Mouse (Mus musculus): ENCODE data around the gene Arhgap45. TPM values are rescaled to one million over a fixed set of nuclear protein-coding genes. Genes with fewer than 3 reads are reported as not detected.

The Arhgap45 gene
- polyA plus RNA-seq, 1 experiment = 1.6 TPM

DNA sequence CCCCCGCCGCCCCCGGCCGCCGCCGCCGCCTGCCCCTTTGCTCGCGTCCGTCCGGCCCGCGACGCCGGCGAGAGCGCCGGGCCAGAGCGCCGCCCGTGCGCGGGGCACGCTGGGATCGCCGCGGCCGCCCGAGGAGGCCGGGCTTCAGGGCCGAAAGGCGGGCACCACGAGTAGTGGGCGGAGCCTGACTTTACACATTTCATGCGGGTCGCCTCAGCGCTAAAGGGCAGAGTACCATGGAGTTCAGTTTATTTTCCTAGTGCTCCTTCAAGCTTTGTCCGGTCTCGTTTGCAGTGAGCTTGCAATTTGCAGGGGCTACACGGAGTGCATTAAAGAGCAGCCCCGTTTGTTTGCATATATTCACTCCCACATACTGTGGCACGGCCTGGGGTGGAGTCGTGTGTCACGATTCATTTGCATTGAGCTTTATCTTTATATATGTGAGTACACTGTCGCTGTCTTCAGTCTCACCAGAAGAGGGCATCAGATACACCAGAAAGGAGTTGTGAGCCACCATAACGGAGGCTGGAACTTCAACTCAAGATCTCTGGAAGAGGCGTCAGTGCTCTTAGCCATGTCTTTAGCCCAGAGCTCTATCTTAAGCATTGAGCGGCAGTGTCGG is 32.1 kb upstream of the Arhgap45 start, which contains the start of gene Tmem259:
TSS of gene Tmem259 (minus strand) at position 136 of the 622 bp plus-strand sequence.
- Histone ChIP-seq H3K79me2 (ENCODE audit: control insufficient read depth, insufficient read depth) (peaks cover 59% of the 10 kb centered on the region), H3K27me3 (ENCODE audit: control insufficient read depth, insufficient read depth, insufficient read length) (no peaks in the 10 kb centered on the region), H3ac (ENCODE audit: control insufficient read depth, insufficient read length, low read depth) (peak within 1 kb of the TSS; percentile 89), H3K4me3 (ENCODE audit: insufficient read depth, poor library complexity, severe bottlenecking) (peak within 1 kb of the TSS; percentile 96), H3K79me3 (ENCODE audit: low read depth) (peaks cover 47% of the 10 kb centered on the region), H3K36me3 (ENCODE audit: control insufficient read depth, insufficient read depth) (peaks cover 11% of the 10 kb centered on the region)
- TF ChIP-seq CTCF (IDR thresholded peaks at IDR 0.05; ENCODE audit: control insufficient read depth, insufficient read depth, insufficient read length) (no peak), MAX (IDR thresholded peaks at IDR 0.05) (peak; percentile 13)

GRCm38 (mm10) chr10:79984871-79985270 is 31.6 kb upstream of the Arhgap45 start:
- H3K36me3 ChIP-seq (ENCODE audit: control insufficient read depth, insufficient read depth) = peaks cover 9% of the 10 kb centered on the region
- peak overlapping the region; percentile 96 for H3K4me3 ChIP-seq (ENCODE audit: insufficient read depth, poor library complexity, severe bottlenecking)
- peak overlapping the region; percentile 6 for H3ac ChIP-seq (ENCODE audit: control insufficient read depth, insufficient read length, low read depth)
- no peak for TF ChIP-seq USF1 (IDR thresholded peaks at IDR 0.05; ENCODE audit: low read depth)
- no peak for TF ChIP-seq MYOD1 (IDR thresholded peaks at IDR 0.05; ENCODE audit: control insufficient read depth, insufficient read length, low read depth)
- peak; percentile 60 for TF ChIP-seq MAX (IDR thresholded peaks at IDR 0.05)
- TF ChIP-seq CEBPB (IDR thresholded peaks at IDR 0.05; ENCODE audit: low read depth) = peak; percentile 36
- no peak for TF ChIP-seq CTCF (IDR thresholded peaks at IDR 0.05; ENCODE audit: control insufficient read depth, insufficient read depth, insufficient read length)
- TF ChIP-seq MYOG (IDR thresholded peaks at IDR 0.05; ENCODE audit: control insufficient read depth, extremely low read depth, insufficient read length) = no peak
- H3K79me2 ChIP-seq (ENCODE audit: control insufficient read depth, insufficient read depth) = peaks cover 59% of the 10 kb centered on the region
- H3K79me3 ChIP-seq (ENCODE audit: low read depth) = peaks cover 50% of the 10 kb centered on the region
- no peaks in the 10 kb centered on the region for H3K27me3 ChIP-seq (ENCODE audit: control insufficient read depth, insufficient read depth, insufficient read length)

DNA sequence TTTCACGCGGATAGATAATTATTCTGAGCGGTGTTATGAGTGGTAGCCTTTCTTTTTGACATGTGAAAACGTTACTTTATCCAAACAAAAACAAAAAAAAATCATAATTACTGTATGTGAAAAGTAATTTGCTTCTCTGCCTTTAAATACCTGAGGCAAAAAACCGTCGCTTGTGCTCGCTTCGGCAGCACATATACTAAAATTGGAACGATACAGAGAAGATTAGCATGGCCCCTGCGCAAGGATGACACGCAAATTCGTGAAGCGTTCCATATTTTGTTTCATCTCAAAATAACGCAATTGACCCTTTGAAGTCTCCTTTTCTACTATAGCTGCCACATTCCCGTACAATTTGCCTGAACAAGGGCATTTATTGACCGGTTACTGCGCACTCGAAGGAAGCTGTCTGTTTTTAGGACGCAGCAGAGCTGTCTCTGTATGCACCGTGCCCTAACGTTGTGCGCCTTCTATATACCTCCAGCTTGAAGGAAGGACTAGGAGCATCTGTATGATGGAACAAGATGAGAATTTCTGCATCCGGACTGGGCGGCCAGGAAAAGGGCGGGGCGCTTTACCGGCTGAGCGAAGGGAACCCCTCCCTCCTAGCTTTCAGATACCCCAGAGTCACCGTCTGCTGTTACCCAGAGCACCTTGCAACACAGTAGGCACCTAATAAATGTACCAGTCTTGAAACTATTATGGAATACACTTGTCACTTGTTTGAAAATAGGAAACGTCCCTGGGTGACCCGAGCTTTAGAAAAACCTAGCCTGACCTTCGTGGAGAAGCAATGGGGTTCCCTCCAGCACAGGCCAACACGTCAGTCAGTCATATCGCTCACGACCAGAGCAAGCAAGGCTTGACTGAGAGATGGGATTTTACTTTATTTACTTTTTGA is 30.9 kb upstream of the Arhgap45 start:
- H3K4me3 ChIP-seq (ENCODE audit: insufficient read depth, poor library complexity, severe bottlenecking) = peak overlapping the region; percentile 96
- H3K27me3 ChIP-seq (ENCODE audit: control insufficient read depth, insufficient read depth, insufficient read length) = no peaks in the 10 kb centered on the region
- peaks cover 48% of the 10 kb centered on the region for H3K79me3 ChIP-seq (ENCODE audit: low read depth)
- TF ChIP-seq MYOD1 (IDR thresholded peaks at IDR 0.05; ENCODE audit: control insufficient read depth, insufficient read length, low read depth) = no peak
- no peak for TF ChIP-seq MYOG (IDR thresholded peaks at IDR 0.05; ENCODE audit: control insufficient read depth, extremely low read depth, insufficient read length)
- TF ChIP-seq CEBPB (IDR thresholded peaks at IDR 0.05; ENCODE audit: low read depth) = no peak
- no peak for TF ChIP-seq FOSL1 (IDR thresholded peaks at IDR 0.05; ENCODE audit: insufficient read depth, low read length, poor library complexity, severe bottlenecking)
- TF ChIP-seq MAX (IDR thresholded peaks at IDR 0.05) = no peak
- TF ChIP-seq USF1 (IDR thresholded peaks at IDR 0.05; ENCODE audit: low read depth) = no peak
- TF ChIP-seq CTCF (IDR thresholded peaks at IDR 0.05; ENCODE audit: control insufficient read depth, insufficient read depth, insufficient read length) = no peak
- peaks cover 59% of the 10 kb centered on the region for H3K79me2 ChIP-seq (ENCODE audit: control insufficient read depth, insufficient read depth)
- peaks cover 5% of the 10 kb centered on the region for H3K36me3 ChIP-seq (ENCODE audit: control insufficient read depth, insufficient read depth)
- peak overlapping the region; percentile 19 for H3ac ChIP-seq (ENCODE audit: control insufficient read depth, insufficient read length, low read depth)

DNA sequence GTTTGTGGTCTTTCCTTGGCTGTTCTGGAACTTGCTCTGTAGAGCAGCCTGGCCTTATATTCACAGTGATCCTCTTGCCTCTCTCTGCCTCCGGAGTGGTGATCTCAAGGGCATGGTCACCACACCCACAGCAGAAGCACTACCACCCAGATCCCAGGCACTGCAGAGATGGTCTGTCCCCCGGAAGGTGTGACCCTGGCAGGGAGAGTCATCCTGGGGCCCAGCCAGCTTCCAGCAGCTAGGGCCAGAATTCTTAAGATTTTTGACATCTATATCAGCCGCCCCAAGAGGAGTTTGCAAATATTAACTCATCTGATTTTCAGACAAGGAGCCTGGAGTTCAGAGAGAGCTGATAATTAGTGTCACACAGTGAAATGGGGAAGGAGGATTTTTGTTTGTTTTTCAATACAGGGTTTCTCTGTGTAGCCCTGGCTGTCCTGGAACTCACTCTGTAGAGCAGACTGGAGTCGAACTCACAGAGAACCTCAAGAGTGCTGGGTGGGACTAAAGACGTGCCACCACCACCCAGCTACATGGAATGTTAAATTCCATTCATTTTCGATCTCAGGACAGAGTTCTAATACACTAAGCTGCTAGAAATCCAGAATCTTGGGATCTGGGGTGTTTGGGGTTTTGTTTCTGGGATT is 30.1 kb upstream of the Arhgap45 start:
- TF ChIP-seq CTCF (IDR thresholded peaks at IDR 0.05; ENCODE audit: control insufficient read depth, insufficient read depth, insufficient read length) = no peak
- TF ChIP-seq CEBPB (IDR thresholded peaks at IDR 0.05; ENCODE audit: low read depth) = no peak
- TF ChIP-seq MYOG (IDR thresholded peaks at IDR 0.05; ENCODE audit: control insufficient read depth, extremely low read depth, insufficient read length) = no peak
- TF ChIP-seq USF1 (IDR thresholded peaks at IDR 0.05; ENCODE audit: low read depth) = no peak
- no peak for TF ChIP-seq MYOD1 (IDR thresholded peaks at IDR 0.05; ENCODE audit: control insufficient read depth, insufficient read length, low read depth)
- TF ChIP-seq FOSL1 (IDR thresholded peaks at IDR 0.05; ENCODE audit: insufficient read depth, low read length, poor library complexity, severe bottlenecking) = no peak
- TF ChIP-seq MAX (IDR thresholded peaks at IDR 0.05) = no peak
- H3K27me3 ChIP-seq (ENCODE audit: control insufficient read depth, insufficient read depth, insufficient read length) = no peaks in the 10 kb centered on the region

DNA sequence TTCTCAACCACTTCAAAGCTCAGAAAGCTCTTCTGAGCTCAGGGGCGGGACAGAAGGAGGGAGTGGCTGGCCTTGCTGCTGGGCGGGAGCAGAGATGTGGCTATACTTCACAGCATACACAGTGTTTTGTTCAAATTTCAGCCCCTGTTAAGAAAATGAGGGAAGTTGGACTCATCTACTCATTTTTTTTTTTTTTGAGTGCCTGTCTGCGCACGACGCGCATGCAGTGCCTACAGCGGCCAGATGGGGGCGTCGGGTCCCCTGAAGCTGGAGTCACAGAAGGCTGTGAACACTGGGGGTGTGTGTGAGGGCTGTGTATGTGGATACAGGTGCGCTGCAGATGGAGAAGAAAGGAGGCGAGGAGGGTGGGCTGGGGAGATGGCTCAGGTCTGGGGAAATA is 29.5 kb upstream of the Arhgap45 start:
- no peaks in the 10 kb centered on the region for H3K27me3 ChIP-seq (ENCODE audit: control insufficient read depth, insufficient read depth, insufficient read length)
- peaks cover 14% of the 10 kb centered on the region for H3K36me3 ChIP-seq (ENCODE audit: control insufficient read depth, insufficient read depth)
- H3K79me3 ChIP-seq (ENCODE audit: low read depth) = peaks cover 49% of the 10 kb centered on the region
- H3ac ChIP-seq (ENCODE audit: control insufficient read depth, insufficient read length, low read depth) = peak overlapping the region; percentile 25
- H3K4me3 ChIP-seq (ENCODE audit: insufficient read depth, poor library complexity, severe bottlenecking) = no peak overlapping the region
- TF ChIP-seq CTCF (IDR thresholded peaks at IDR 0.05; ENCODE audit: control insufficient read depth, insufficient read depth, insufficient read length) = peak; percentile 69
- no peak for TF ChIP-seq FOSL1 (IDR thresholded peaks at IDR 0.05; ENCODE audit: insufficient read depth, low read length, poor library complexity, severe bottlenecking)
- peak; percentile 57 for TF ChIP-seq MAX (IDR thresholded peaks at IDR 0.05)
- peaks cover 59% of the 10 kb centered on the region for H3K79me2 ChIP-seq (ENCODE audit: control insufficient read depth, insufficient read depth)

More for the DNA sequence above, 30.1 kb upstream of the Arhgap45 start:
- Histone ChIP-seq H3K36me3 (ENCODE audit: control insufficient read depth, insufficient read depth) (peaks cover 8% of the 10 kb centered on the region), H3K79me3 (ENCODE audit: low read depth) (peaks cover 49% of the 10 kb centered on the region), H3ac (ENCODE audit: control insufficient read depth, insufficient read length, low read depth) (peak overlapping the region; percentile 19), H3K79me2 (ENCODE audit: control insufficient read depth, insufficient read depth) (peaks cover 59% of the 10 kb centered on the region), H3K4me3 (ENCODE audit: insufficient read depth, poor library complexity, severe bottlenecking) (peak overlapping the region; percentile 96)

Data from C2C12 (cell line).